Mouse (Mus musculus) heart, embryonic 14.5 days (tissue): ENCODE data around the gene Afap1l2. TPM values are rescaled to one million over a fixed set of nuclear protein-coding genes. Genes with fewer than 3 reads are reported as not detected.

ENCODE experiments used
- ATAC-seq: fragments of 200-750 bp; cut with Nextera tagmentation; 2 replicates; pipeline ENCODE4 v1.8.0; 2017; ENCODE audit warnings: low read depth, moderate TSS enrichment; ENCODE audit not compliant: insufficient number of reproducible peaks, insufficient read depth, low FRiP score
- H3K27ac ChIP-seq, 2 experiments: fragments of 200-500 bp in 1 of 2; fragments of 300-500 bp in 1 of 2; sonication (generic) in 1 of 2; replicated peaks in 1 of 2; 2 replicates each; pipeline ENCODE4 v1.5.1; 2012 to 2014; ENCODE audit warnings: low read depth in 2 of 2, low read length in 2 of 2, control low read depth in 1 of 2, mild to moderate bottlenecking in 1 of 2, mixed read lengths in 1 of 2; ENCODE audit not compliant: control insufficient read depth in 1 of 2, insufficient read depth in 1 of 2
- H3K27me3 ChIP-seq: fragments of 300-500 bp; sonication (generic); 2 replicates; pipeline ENCODE4 v1.6.1; 2014; ENCODE audit warnings: mild to moderate bottlenecking, low read length, control low read depth; ENCODE audit not compliant: control insufficient read depth, insufficient read depth
- H3K36me3 ChIP-seq: fragments of 300-500 bp; sonication (generic); 2 replicates; pipeline ENCODE4 v1.6.1; 2014; ENCODE audit warnings: mild to moderate bottlenecking, control low read depth, low read length, mixed read lengths; ENCODE audit not compliant: control insufficient read depth, insufficient read depth
- H3K4me1 ChIP-seq, 2 experiments: fragments of 200-500 bp in 1 of 2; fragments of 300-500 bp in 1 of 2; sonication (generic) in 1 of 2; 2 replicates each; pipeline ENCODE4 v1.6.1; 2012 to 2014; ENCODE audit warnings: low read length in 2 of 2, control low read depth in 1 of 2, mixed read lengths in 1 of 2; ENCODE audit not compliant: control insufficient read depth in 2 of 2, insufficient read depth in 2 of 2
- H3K4me2 ChIP-seq: fragments of 300-500 bp; sonication (generic); 2 replicates; pipeline ENCODE4 v1.6.1; 2014; ENCODE audit warnings: mild to moderate bottlenecking, low read length
- H3K4me3 ChIP-seq, 2 experiments: fragments of 200-500 bp in 1 of 2; fragments of 300-500 bp in 1 of 2; sonication (generic) in 1 of 2; 2 replicates each; pipeline ENCODE4 v1.5.1; 2012 to 2014; ENCODE audit warnings: low read length in 2 of 2, mild to moderate bottlenecking in 2 of 2, control low read depth in 1 of 2, low read depth in 1 of 2, moderate library complexity in 1 of 2; ENCODE audit not compliant: control insufficient read depth in 1 of 2, insufficient read depth in 1 of 2
- H3K9ac ChIP-seq: fragments of 300-500 bp; sonication (generic); 2 replicates; pipeline ENCODE4 v1.6.1; 2014; ENCODE audit warnings: mild to moderate bottlenecking, low read length
- H3K9me3 ChIP-seq: fragments of 300-500 bp; sonication (generic); 2 replicates; pipeline ENCODE4 v1.6.1; 2016; ENCODE audit warnings: low read length, control low read depth; ENCODE audit not compliant: control insufficient read depth
- WGBS: fragments of 180-500 bp; shearing (Covaris S2); extraction: QIAGEN DNeasy Blood & Tissue Kit; methylation state at CpG from one replicate; pipeline ENCODE4 v1.1.7; 2014; 5-methylcytosine and 5-hydroxymethylcytosine counted together
- polyA plus RNA-seq: library from polyadenylated mRNA; unstranded; fragments of >200 nt; fragmentation: Nextera tagmentation; extraction: Ambion mirVana; gene quantifications from 2 replicates; pipeline ENCODE4 v1.2.1, GENCODE M21; 2014

The Afap1l2 gene
- polyA plus RNA-seq, 1 experiment from 2014 or later: 0.84 TPM

DNA sequence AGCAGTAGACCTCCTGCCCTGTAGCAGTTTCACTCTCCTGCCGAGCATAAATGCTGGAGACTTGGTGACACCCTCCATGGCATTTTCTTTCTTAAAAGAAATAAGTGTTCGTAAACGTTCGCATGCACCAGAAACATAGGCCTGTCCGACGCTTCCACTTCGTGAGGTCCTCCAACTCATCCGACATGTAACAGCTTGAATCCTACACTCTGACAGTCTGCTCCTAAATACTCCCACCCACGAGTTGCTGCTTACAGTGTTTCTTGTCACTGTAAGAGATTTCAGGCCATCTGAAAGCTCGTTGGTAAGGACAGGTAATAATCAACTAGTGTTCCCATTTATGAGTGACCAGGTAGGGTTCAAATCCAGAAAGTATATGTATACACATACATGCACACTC, 120.1 kb downstream of the Afap1l2 start:
- H3K9me3 ChIP-seq: no peaks in the 10 kb centered on the region
- H3K4me2 ChIP-seq: no peak overlapping the region
- no peak overlapping the region for H3K9ac ChIP-seq
- 78% methylated on average over 10 of the region's 10 CpGs for WGBS
- H3K27me3 ChIP-seq: no peaks in the 10 kb centered on the region
- no peak overlapping the region for H3K27ac ChIP-seq
- ATAC-seq: no peak
- peaks cover 8 to 12% of the 10 kb centered on the region in 2 experiments for H3K4me1 ChIP-seq
- no peak overlapping the region for H3K4me3 ChIP-seq
- H3K36me3 ChIP-seq: no peaks in the 10 kb centered on the region

DNA sequence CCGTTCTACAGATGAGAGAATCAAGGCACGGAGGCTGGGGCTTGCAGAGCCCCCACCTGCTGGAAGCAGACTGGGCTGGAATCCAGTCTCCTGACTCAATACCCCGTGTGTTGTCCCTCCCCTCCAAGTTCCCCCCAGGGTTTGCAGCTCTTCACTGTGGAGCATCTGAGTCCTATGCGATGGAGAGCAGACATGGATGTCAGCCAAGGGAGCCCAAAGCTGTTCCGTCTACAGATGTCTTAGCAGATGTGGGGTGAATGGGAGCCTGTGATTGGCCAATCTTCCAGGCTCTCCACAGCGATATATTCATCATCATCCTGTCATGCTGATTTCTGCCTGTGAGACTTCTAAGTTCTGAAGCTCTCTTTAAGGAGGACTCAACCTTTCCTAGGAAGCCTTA, 130.7 kb downstream of the Afap1l2 start:
- H3K4me3 ChIP-seq: no peak overlapping the region
- H3K9ac ChIP-seq: no peak overlapping the region
- no peak overlapping the region for H3K27ac ChIP-seq
- H3K4me2 ChIP-seq: no peak overlapping the region
- H3K27me3 ChIP-seq: peaks cover 55% of the 10 kb centered on the region
- no peak for ATAC-seq
- WGBS: 53% methylated on average over 6 of the region's 6 CpGs
- peaks cover 10 to 12% of the 10 kb centered on the region in 2 experiments; a peak in 3 of 4 replicates for H3K4me1 ChIP-seq
- no peaks in the 10 kb centered on the region for H3K36me3 ChIP-seq
- H3K9me3 ChIP-seq: no peaks in the 10 kb centered on the region

DNA sequence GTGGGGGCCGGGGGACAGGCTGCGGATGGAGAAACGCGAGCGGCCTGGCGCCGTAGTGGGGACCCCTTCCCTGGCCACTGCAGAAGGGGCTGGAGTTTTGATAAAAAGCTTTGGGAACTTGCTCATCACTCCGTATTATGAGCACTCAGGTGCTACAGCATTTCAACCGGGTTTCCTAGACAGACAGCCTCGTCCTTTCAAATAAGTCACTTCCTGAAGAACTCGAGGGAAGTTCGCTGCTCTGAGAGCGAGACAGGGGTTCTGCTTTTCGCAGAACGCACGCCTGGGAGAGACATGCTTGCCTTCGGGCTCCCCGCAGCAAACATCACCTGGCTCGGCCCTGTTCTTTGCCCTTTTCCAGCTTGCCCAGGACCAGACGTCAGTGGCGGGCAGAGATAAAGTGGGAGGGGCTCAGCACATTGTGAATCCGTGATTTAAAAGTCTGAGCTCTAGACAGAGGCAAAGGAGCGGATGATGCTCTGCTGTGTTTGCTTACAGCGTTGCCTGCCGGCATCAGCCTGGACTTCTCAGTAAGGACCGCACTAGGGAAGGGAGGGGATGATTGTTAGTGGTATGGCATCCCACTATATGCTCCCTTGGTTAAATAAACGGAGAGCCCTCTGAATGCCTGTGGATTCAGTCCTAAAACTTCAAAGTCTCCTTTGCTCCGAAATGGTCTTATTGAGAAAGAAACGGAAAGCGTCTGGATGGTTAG, 133.3 kb downstream of the Afap1l2 start:
- Histone ChIP-seq H3K36me3 (no peaks in the 10 kb centered on the region), H3K9ac (peak overlapping the region; percentile 16), H3K4me3 (peak overlapping the region; percentile 44), H3K4me1 (peaks cover 7 to 8% of the 10 kb centered on the region in 2 experiments; a peak in 3 of 4 replicates), H3K27ac (no peak overlapping the region), H3K4me2 (peak overlapping the region; percentile 80), H3K27me3 (peaks cover 69% of the 10 kb centered on the region), H3K9me3 (no peaks in the 10 kb centered on the region)
- WGBS: 10% methylated on average over 30 of the region's 30 CpGs
- no peak for ATAC-seq

DNA sequence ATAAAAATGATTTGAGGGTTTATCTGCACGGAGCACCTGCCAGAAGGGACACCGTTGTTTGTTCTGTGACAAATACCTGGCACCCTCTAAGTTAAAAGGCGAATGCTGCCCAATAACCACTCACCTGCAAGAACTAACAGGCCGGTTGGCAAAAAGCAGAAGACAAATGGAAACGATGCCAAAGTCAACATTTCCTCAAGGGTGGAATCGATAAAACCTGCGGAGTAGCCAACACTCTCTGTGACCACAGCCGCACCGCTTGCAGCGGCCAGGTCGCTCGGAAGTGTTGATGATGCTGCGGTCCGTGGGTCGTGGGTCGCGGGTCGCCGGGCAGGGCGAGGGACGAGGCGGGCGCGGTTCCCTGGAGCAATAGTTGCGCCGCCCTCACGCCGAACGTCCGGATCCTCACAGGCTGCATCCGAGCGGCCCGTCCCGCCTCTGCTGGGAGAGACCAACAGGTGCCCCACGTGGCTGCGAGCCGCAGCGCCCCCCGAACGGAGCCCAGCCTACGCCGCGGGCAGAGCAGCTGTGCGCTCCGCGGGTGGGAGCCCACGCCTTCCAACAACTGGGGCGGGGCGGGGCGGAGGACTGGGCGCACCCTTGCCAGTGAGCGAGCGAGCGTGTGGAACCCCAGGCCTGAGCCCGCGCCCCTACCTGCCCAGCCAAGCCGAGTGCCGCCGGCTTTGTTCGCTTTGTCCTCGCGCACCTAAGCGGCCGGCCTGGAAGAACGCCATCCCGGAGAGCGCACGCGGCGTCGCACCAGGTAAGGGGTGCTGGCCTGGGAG, 134.0 kb downstream of the Afap1l2 start, which contains the start of gene Vwa2:
TSS of gene Vwa2 (plus strand) at position 434 of the 785 bp plus-strand sequence.
- Histone ChIP-seq H3K27ac (no peak within 1 kb of the TSS), H3K4me3 (peak within 1 kb of the TSS; percentile 44), H3K9me3 (no peaks in the 10 kb centered on the region), H3K27me3 (peaks cover 69% of the 10 kb centered on the region), H3K4me2 (peak within 1 kb of the TSS; percentile 80), H3K4me1 (peaks cover 7 to 8% of the 10 kb centered on the region in 2 experiments; a peak in 3 of 4 replicates), H3K9ac (peak within 1 kb of the TSS; percentile 16), H3K36me3 (no peaks in the 10 kb centered on the region)
- ATAC-seq: no peak
- WGBS: 2% methylated on average over 71 of the region's 71 CpGs

DNA sequence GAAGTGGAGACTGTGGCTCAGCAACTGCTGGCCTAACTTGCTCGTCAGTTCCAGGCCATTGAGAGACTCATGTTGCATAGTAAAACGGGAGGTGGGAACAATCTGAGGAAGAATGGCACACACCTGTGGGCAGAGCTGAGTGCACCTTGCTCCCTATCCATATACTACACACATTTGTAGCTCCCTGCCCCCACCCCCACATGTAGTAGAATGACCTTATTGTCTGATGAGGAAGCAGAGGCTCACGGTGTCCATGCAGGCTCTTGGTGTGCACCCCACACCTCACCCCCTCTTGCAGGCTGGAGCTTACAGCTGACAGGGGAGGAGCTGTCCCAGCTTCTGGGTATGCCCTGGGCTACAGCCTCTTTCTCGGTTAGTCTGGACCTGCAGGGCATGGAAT, 140.3 kb downstream of the Afap1l2 start:
- no peak overlapping the region for H3K9ac ChIP-seq
- H3K27ac ChIP-seq: no peak overlapping the region
- WGBS: 63% methylated on average over 4 of the region's 4 CpGs
- no peak for ATAC-seq
- H3K9me3 ChIP-seq: no peaks in the 10 kb centered on the region
- H3K4me1 ChIP-seq: 0 out of 4 replicates have a peak, but pooled peaks cover 0 to under 1% of the 10 kb centered on the region in 2 experiments
- H3K36me3 ChIP-seq: no peaks in the 10 kb centered on the region
- H3K4me3 ChIP-seq: no peak overlapping the region
- H3K27me3 ChIP-seq: peaks cover 17% of the 10 kb centered on the region
- no peak overlapping the region for H3K4me2 ChIP-seq

Other genes with a start within 250 kb of the Afap1l2 start
- 19.2 and 20.4 TPM in 2 replicates for gene Ccdc186, start 186.0 kb downstream of the Afap1l2 start, polyA plus RNA-seq
- 0.47 and 0.93 TPM in 2 replicates for gene Tdrd1, start 182.0 kb downstream of the Afap1l2 start, polyA plus RNA-seq
- gene Vwa2, start 134.0 kb downstream of the Afap1l2 start, polyA plus RNA-seq: 0.11 TPM in 1 of 2 replicates, not detected in the other